Mouse (Mus musculus): Measurements from ENCODE around the gene Gpt2.

DNA sequence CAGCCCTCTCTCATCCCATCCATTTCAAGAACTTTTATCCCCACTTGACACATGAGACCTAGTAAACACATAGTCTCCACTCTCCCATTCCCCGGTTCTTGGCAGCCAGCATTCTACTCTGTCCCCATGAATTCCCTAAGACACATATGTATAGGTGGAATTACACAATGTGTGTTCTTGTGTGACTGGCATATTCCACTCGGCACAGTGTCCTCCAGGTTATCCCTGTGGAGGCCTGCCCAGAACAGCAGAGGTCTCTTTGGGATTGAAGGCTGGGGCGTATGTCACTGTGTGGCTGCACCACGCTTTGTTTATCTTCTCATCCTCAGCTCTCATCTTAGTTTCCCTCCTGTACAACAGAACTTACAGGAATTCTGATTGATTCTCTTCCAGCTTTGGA lies 28.2 kb downstream of the Gpt2 start:
- TF ChIP-seq CHD2 (IDR thresholded peaks at IDR 0.05; ENCODE audit: low read length) = no peak
- no peak for TF ChIP-seq ZC3H11A (IDR thresholded peaks at IDR 0.05; ENCODE audit: low read depth, low read length)
- no peak for TF ChIP-seq ETS1 (conservative IDR thresholded peaks at IDR 0.05; ENCODE audit: low read depth, low read length)
- no peak for TF ChIP-seq CTCF (conservative IDR thresholded peaks at IDR 0.05 in 1 of 2, IDR thresholded peaks at IDR 0.05 in 1 of 2; ENCODE audit: low read depth in 2 of 2, low read length in 2 of 2)
- no peak for TF ChIP-seq JUND (conservative IDR thresholded peaks at IDR 0.05; ENCODE audit: low read depth, low read length)
- no peak for TF ChIP-seq POLR2A (IDR thresholded peaks at IDR 0.05; ENCODE audit: low read depth, low read length)
- TF ChIP-seq UBTF (IDR thresholded peaks at IDR 0.05; ENCODE audit: low read depth, low read length) = no peak
- no peak for TF ChIP-seq SMC3 (IDR thresholded peaks at IDR 0.05; ENCODE audit: low read depth, low read length)
- no peak for TF ChIP-seq GABPA (IDR thresholded peaks at IDR 0.05; ENCODE audit: insufficient replicate concordance, low read depth, low read length)
- TF ChIP-seq SIN3A (IDR thresholded peaks at IDR 0.05; ENCODE audit: low read length) = no peak
- TF ChIP-seq MAFK (IDR thresholded peaks at IDR 0.05; ENCODE audit: insufficient replicate concordance, low read length) = no peak
- TF ChIP-seq RAD21 (IDR thresholded peaks at IDR 0.05; ENCODE audit: low read depth, low read length) = no peak

All from CH12.LX (cell line).